In genomic region chr14:20638702-20639101, GRCm38 (mm10) we compare ENCODE assay signal across 38 mouse cellular contexts. TPM values are rescaled to one million over a fixed set of nuclear protein-coding genes. Genes with fewer than 3 reads are reported as not detected.
"Had no signal": no experiment of that assay in that cellular context is flagged by ENCODE, and none has a peak within 500 bp of the region (broad histone marks: within the 10 kb centered on the region; RNA-seq: fewer than 3 reads in every experiment).

No protein-coding gene starts in this region.

- H3K36me3 ChIP-seq: heart, embryonic 12.5 days; heart, embryonic 13.5 days; heart, embryonic 15.5 days; hindbrain, embryonic 12.5 days; hindbrain, embryonic 13.5 days; hindbrain, embryonic 15.5 days; intestine, embryonic 15.5 days; kidney, embryonic 15.5 days had no signal

- H3K9ac ChIP-seq: heart, embryonic 12.5 days; heart, embryonic 13.5 days; heart, embryonic 15.5 days; hindbrain, embryonic 12.5 days; hindbrain, embryonic 13.5 days; hindbrain, embryonic 14.5 days; hindbrain, embryonic 15.5 days; intestine, embryonic 15.5 days; kidney, embryonic 15.5 days had no signal

- H3K27me3 ChIP-seq: heart, embryonic 12.5 days; heart, embryonic 13.5 days; heart, embryonic 15.5 days; hindbrain, embryonic 12.5 days; hindbrain, embryonic 13.5 days; hindbrain, embryonic 15.5 days; intestine, embryonic 15.5 days; kidney, embryonic 15.5 days had no signal

- DNase-seq: heart, postnatal 10 days; heart, postnatal 14 days; heart, postnatal 36 days; heart, postnatal 4 days; kidney, adult 11 months; kidney, adult 18-20 months; kidney, adult 2 months; kidney, adult 8-10 months; kidney, adult 9 months; kidney, postnatal 10 days; kidney, postnatal 14 days; kidney, postnatal 25 days; kidney, postnatal 36 days; kidney, postnatal 4 days; layer of hippocampus, adult 9-11 months; layer of hippocampus, postnatal 36 days had no signal

- H3K4me1 ChIP-seq: heart, embryonic 12.5 days had no signal

- H3K9me3 ChIP-seq: heart, embryonic 12.5 days; heart, embryonic 13.5 days; heart, embryonic 15.5 days; hindbrain, embryonic 12.5 days; hindbrain, embryonic 13.5 days; hindbrain, embryonic 15.5 days; intestine, embryonic 15.5 days; kidney, embryonic 15.5 days had no signal

- H3K27ac ChIP-seq: heart, embryonic 13.5 days; heart, embryonic 15.5 days; hindbrain, embryonic 12.5 days; hindbrain, embryonic 13.5 days; hindbrain, embryonic 14.5 days; hindbrain, embryonic 15.5 days; hindbrain, postnatal 0 days; intestine, embryonic 15.5 days; kidney, embryonic 15.5 days; kidney, postnatal 0 days; layer of hippocampus, adult 2 months; left cerebral cortex, adult 2 months had no signal

- H3K4me3 ChIP-seq: heart, embryonic 12.5 days; heart, embryonic 13.5 days; heart, embryonic 15.5 days; hindbrain, embryonic 12.5 days; hindbrain, embryonic 13.5 days; hindbrain, embryonic 15.5 days; intestine, embryonic 15.5 days; kidney, embryonic 15.5 days; layer of hippocampus, adult 2 months; left cerebral cortex, adult 2 months had no signal

RNA-seq across cellular contexts. Expression of gene Myoz1, which starts 17.6 kb away (rescaled TPM):
- total RNA-seq: hematopoietic stem cell, adult 5-6 weeks; hindbrain, postnatal 0 days; layer of hippocampus, adult 18-20 months; layer of hippocampus, adult 2 months; layer of hippocampus, postnatal 14 days; layer of hippocampus, postnatal 25 days; layer of hippocampus, postnatal 36 days; left cerebral cortex, adult 18-20 months; left cerebral cortex, adult 2 months had no signal
- polyA plus RNA-seq: hindbrain, embryonic 11.5 days; hindbrain, embryonic 14.5 days; hindbrain, embryonic 15.5 days; hindbrain, postnatal 0 days; inflammation-experienced regulatory T-cells, adult 6 months; intestine, embryonic 14.5 days; intestine, postnatal 0 days had no signal

RNA-seq across cellular contexts. Expression of gene Synpo2l, which starts 29.5 kb away (rescaled TPM):
- total RNA-seq: hematopoietic stem cell, adult 5-6 weeks had no signal
- polyA plus RNA-seq: inflammation-experienced regulatory T-cells, adult 6 months had no signal
